Mouse (Mus musculus) granulocyte monocyte progenitor cell, adult 5-6 weeks (primary cell): ENCODE measurements around the gene Plekha5. TPM values are rescaled to one million over a fixed set of nuclear protein-coding genes. Genes with fewer than 3 reads are reported as not detected.
A peak's percentile ranks its signal among the peaks of the same experiment; 100 is the strongest.

Experiments
- ATAC-seq: replicated peaks from 2 replicates; pipeline ENCODE4 v1.8.0; 2016; ENCODE audit warnings: mild to moderate bottlenecking, moderate TSS enrichment, inconsistent platforms; ENCODE audit not compliant: poor library complexity, severe bottlenecking
- total RNA-seq, 2 experiments: library from RNA; stranded (forward) in 1 of 2; stranded (reverse) in 1 of 2; fragments of 200-712, 200-1000 nt in 1 of 2; fragments of >200 nt in 1 of 2; fragmentation: Nextera tagmentation in 1 of 2; gene quantifications; 2 replicates each; pipeline ENCODE4 v1.2.3; 2014 to 2017

Gene Plekha5
- total RNA-seq, 2 experiments from 2014 or later = 5.5 to 15.4 TPM

- no peak for ATAC-seq
These were observed 29.6 kb downstream of the Plekha5 start for GRCm38 (mm10) chr6:140453454-140453853.

- no peak for ATAC-seq
These were observed 30.5 kb downstream of the Plekha5 start for GRCm38 (mm10) chr6:140454388-140454787.

GRCm38 (mm10) chr6:140455851-140456250, 32.0 kb downstream of the Plekha5 start:
- no peak for ATAC-seq

- no peak for ATAC-seq
These were observed 32.7 kb downstream of the Plekha5 start for GRCm38 (mm10) chr6:140456393-140457163.

- no peak for ATAC-seq
These were observed 36.5 kb downstream of the Plekha5 start for GRCm38 (mm10) chr6:140460398-140460797.

GRCm38 (mm10) chr6:140464818-140465217, 41.0 kb downstream of the Plekha5 start:
- no peak for ATAC-seq

GRCm38 (mm10) chr6:140465946-140466646, 42.2 kb downstream of the Plekha5 start:
- ATAC-seq = peak; percentile 65

- no peak for ATAC-seq
These were observed 43.0 kb downstream of the Plekha5 start for GRCm38 (mm10) chr6:140466841-140467240.

- no peak for ATAC-seq
These were observed 44.0 kb downstream of the Plekha5 start for GRCm38 (mm10) chr6:140467851-140468250.

- ATAC-seq = no peak
These were observed 45.9 kb downstream of the Plekha5 start for GRCm38 (mm10) chr6:140469791-140470190.

GRCm38 (mm10) chr6:140471751-140472150, 47.9 kb downstream of the Plekha5 start:
- ATAC-seq = no peak

GRCm38 (mm10) chr6:140472345-140472744, 48.5 kb downstream of the Plekha5 start:
- ATAC-seq = peak; percentile 63

GRCm38 (mm10) chr6:140475393-140476087, 51.7 kb downstream of the Plekha5 start:
- ATAC-seq = no peak

- no peak for ATAC-seq
These were observed 53.1 kb downstream of the Plekha5 start for GRCm38 (mm10) chr6:140476981-140477380.

GRCm38 (mm10) chr6:140478031-140478430, 54.2 kb downstream of the Plekha5 start:
- no peak for ATAC-seq

- no peak for ATAC-seq
These were observed 55.1 kb downstream of the Plekha5 start for GRCm38 (mm10) chr6:140478943-140479342.

- ATAC-seq = no peak
These were observed 56.7 kb downstream of the Plekha5 start for GRCm38 (mm10) chr6:140480425-140481081.

GRCm38 (mm10) chr6:140481701-140482460, 58.0 kb downstream of the Plekha5 start:
- ATAC-seq = no peak

GRCm38 (mm10) chr6:140484170-140484569, 60.3 kb downstream of the Plekha5 start:
- ATAC-seq = no peak

GRCm38 (mm10) chr6:140485636-140486035, 61.8 kb downstream of the Plekha5 start:
- ATAC-seq = peak; percentile 69
